Mouse (Mus musculus): Measurements from ENCODE around the gene Asxl1. TPM values are rescaled to one million over a fixed set of nuclear protein-coding genes. Genes with fewer than 3 reads are reported as not detected.
A peak's percentile ranks its signal among the peaks of the same experiment; 100 is the strongest.

Asxl1 gene
- polyA plus RNA-seq, 1 experiment from 2014 or later: 15.1 TPM

- Histone ChIP-seq H3K4me3 (ENCODE audit: low read depth, low read length) (no peak overlapping the region), H3K9ac (ENCODE audit: low read depth, low read length) (no peak overlapping the region), H3K9me3 (ENCODE audit: control insufficient read depth, low read length) (no peaks in the 10 kb centered on the region), H3K27ac (ENCODE audit: low read depth, low read length) (no peak overlapping the region), H3K4me1 (replicated peaks; ENCODE audit: control insufficient read depth, insufficient read depth, low read length) (no peaks in the 10 kb centered on the region; the same call in 1 of the 2 replicates), H3K36me3 (ENCODE audit: control insufficient read depth, insufficient read depth, low read length) (peaks cover 11% of the 10 kb centered on the region), H3K4me2 (no peak overlapping the region), H3K27me3 (replicated peaks; ENCODE audit: control insufficient read depth, insufficient read depth, low read length) (no peaks in the 10 kb centered on the region)
- 75% methylated on average over 1 of the region's 1 CpGs for WGBS
- no peak for DNase-seq (ENCODE audit: low spot score)
- 0 out of 2 replicates have a peak, but pooled peaks have one; percentile 51 for ATAC-seq (replicated peaks; ENCODE audit: low FRiP score)
These were observed 34.9 kb downstream of the Asxl1 start for GRCm38 (mm10) chr2:153380479-153380878.

GRCm38 (mm10) chr2:153389831-153390230, 44.2 kb downstream of the Asxl1 start:
- no peak overlapping the region for H3K9ac ChIP-seq (ENCODE audit: low read depth, low read length)
- WGBS: 63% methylated on average over 2 of the region's 2 CpGs
- peaks cover 51% of the 10 kb centered on the region for H3K36me3 ChIP-seq (ENCODE audit: control insufficient read depth, insufficient read depth, low read length)
- H3K27me3 ChIP-seq (replicated peaks; ENCODE audit: control insufficient read depth, insufficient read depth, low read length): no peaks in the 10 kb centered on the region
- no peak overlapping the region for H3K4me2 ChIP-seq
- H3K4me3 ChIP-seq (ENCODE audit: low read depth, low read length): no peak overlapping the region
- peak; percentile 54 for ATAC-seq (replicated peaks; ENCODE audit: low FRiP score)
- peaks cover 8% of the 10 kb centered on the region for H3K4me1 ChIP-seq (replicated peaks; ENCODE audit: control insufficient read depth, insufficient read depth, low read length)
- no peaks in the 10 kb centered on the region for H3K9me3 ChIP-seq (ENCODE audit: control insufficient read depth, low read length)
- no peak for DNase-seq (ENCODE audit: low spot score)
- no peak overlapping the region for H3K27ac ChIP-seq (ENCODE audit: low read depth, low read length)

DNA sequence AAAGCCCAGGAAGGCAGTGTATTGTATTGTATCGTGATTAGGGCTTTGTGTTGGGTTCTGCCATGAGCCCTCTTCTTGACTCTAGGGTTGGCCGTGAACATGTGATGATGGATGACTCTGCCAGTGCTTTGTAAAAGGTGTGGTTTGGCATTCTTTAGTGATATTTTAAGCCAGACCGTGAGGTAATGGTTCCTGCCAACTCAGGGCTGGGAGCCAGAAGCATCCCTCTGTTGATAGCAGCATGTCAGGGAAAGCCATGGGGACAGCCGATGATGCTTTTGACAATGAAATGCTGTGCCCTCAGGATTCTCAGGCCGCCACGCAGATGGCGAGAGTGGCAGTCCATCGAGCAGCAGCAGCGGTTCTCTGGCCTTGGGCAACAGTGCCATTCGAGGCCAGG, 47.4 kb downstream of the Asxl1 start:
- no peaks in the 10 kb centered on the region for H3K9me3 ChIP-seq (ENCODE audit: control insufficient read depth, low read length)
- peaks cover 8% of the 10 kb centered on the region for H3K4me1 ChIP-seq (replicated peaks; ENCODE audit: control insufficient read depth, insufficient read depth, low read length)
- no peak overlapping the region for H3K27ac ChIP-seq (ENCODE audit: low read depth, low read length)
- no peak overlapping the region for H3K4me3 ChIP-seq (ENCODE audit: low read depth, low read length)
- DNase-seq (ENCODE audit: low spot score): no peak
- H3K4me2 ChIP-seq: no peak overlapping the region
- peaks cover 63% of the 10 kb centered on the region for H3K36me3 ChIP-seq (ENCODE audit: control insufficient read depth, insufficient read depth, low read length)
- 96% methylated on average over 10 of the region's 10 CpGs for WGBS
- no peak for ATAC-seq (replicated peaks; ENCODE audit: low FRiP score)
- H3K27me3 ChIP-seq (replicated peaks; ENCODE audit: control insufficient read depth, insufficient read depth, low read length): no peaks in the 10 kb centered on the region
- H3K9ac ChIP-seq (ENCODE audit: low read depth, low read length): no peak overlapping the region

DNA sequence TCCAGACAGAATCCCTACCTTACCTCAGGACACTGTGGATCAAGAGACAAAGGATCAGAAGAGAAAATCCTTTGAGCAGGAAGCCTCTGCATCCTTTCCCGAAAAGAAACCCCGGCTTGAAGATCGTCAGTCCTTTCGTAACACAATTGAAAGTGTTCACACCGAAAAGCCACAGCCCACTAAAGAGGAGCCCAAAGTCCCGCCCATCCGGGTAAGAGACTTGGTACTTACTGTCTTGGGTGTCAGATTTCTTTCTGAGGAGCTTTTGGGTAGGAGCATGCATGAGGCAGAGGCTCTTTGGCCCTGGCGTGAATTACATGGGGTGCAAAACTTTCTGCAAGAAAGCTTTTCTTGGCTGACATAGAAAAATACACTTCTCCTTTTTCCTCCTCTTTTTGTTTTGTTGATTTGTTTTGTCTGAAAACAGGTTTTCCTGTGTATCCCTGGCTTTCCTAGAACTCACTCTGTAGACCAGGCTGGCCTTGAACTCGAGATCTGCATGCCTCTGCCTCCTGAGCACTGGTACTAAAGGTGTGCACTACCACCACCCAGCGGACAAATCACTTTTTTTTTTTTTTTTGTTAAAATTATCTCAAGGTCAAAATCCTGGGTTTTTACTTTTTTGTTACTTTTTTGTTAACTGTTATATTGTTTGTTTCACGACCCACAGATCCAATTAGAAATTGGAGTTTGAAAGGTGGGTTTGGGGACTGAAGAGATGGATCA, 52.3 kb downstream of the Asxl1 start:
- Histone ChIP-seq H3K4me3 (ENCODE audit: low read depth, low read length) (no peak overlapping the region), H3K36me3 (ENCODE audit: control insufficient read depth, insufficient read depth, low read length) (peaks cover 74% of the 10 kb centered on the region), H3K27ac (ENCODE audit: low read depth, low read length) (no peak overlapping the region), H3K9me3 (ENCODE audit: control insufficient read depth, low read length) (no peaks in the 10 kb centered on the region), H3K9ac (ENCODE audit: low read depth, low read length) (no peak overlapping the region), H3K27me3 (replicated peaks; ENCODE audit: control insufficient read depth, insufficient read depth, low read length) (no peaks in the 10 kb centered on the region), H3K4me1 (replicated peaks; ENCODE audit: control insufficient read depth, insufficient read depth, low read length) (no peaks in the 10 kb centered on the region), H3K4me2 (no peak overlapping the region)
- no peak for DNase-seq (ENCODE audit: low spot score)
- WGBS: 91% methylated on average over 11 of the region's 11 CpGs
- no peak for ATAC-seq (replicated peaks; ENCODE audit: low FRiP score)

DNA sequence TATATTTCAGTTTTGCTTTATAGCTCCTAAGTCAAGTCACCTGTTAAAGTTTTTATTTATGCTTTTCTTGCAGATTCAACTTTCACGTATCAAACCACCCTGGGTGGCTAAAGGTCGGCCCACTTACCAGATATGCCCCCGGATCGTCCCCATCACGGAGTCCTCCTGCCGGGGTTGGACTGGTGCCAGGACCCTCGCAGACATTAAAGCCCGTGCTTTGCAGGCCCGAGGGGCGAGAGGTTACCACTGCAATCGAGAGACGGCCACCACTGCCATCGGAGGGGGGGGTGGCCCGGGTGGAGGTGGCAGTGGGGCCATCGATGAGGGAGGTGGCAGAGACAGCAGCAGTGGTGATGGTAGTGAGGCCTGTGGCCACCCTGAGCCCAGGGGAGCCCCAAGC, 53.5 kb downstream of the Asxl1 start:
- WGBS: 86% methylated on average over 15 of the region's 15 CpGs
- H3K27ac ChIP-seq (ENCODE audit: low read depth, low read length): no peak overlapping the region
- H3K4me2 ChIP-seq: no peak overlapping the region
- peaks cover 62% of the 10 kb centered on the region for H3K36me3 ChIP-seq (ENCODE audit: control insufficient read depth, insufficient read depth, low read length)
- H3K9ac ChIP-seq (ENCODE audit: low read depth, low read length): no peak overlapping the region
- no peak overlapping the region for H3K4me3 ChIP-seq (ENCODE audit: low read depth, low read length)
- no peak for DNase-seq (ENCODE audit: low spot score)
- H3K4me1 ChIP-seq (replicated peaks; ENCODE audit: control insufficient read depth, insufficient read depth, low read length): no peaks in the 10 kb centered on the region
- ATAC-seq (replicated peaks; ENCODE audit: low FRiP score): no peak
- H3K27me3 ChIP-seq (replicated peaks; ENCODE audit: control insufficient read depth, insufficient read depth, low read length): no peaks in the 10 kb centered on the region
- H3K9me3 ChIP-seq (ENCODE audit: control insufficient read depth, low read length): no peaks in the 10 kb centered on the region

DNA sequence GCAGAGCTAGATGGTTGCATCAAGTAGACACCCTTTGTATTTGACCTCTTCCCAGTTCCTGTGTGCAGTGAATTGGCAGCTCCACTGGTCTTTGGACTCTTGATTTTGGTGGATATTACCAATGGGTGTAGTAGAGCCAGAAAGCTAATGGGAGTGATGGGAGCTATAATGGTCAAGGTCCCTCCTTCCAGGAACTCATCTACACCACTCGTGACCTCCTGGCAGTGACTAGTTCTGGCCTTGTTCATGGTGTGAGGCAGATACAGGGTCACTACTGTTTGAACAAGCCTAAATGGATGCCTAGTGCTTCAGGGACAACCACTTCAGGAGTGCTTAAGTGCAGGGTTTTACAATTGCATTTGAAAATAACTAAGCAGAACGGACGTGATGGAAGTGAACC, 58.4 kb downstream of the Asxl1 start:
- Histone ChIP-seq H3K4me1 (replicated peaks; ENCODE audit: control insufficient read depth, insufficient read depth, low read length) (no peaks in the 10 kb centered on the region), H3K36me3 (ENCODE audit: control insufficient read depth, insufficient read depth, low read length) (peaks cover 31% of the 10 kb centered on the region), H3K27ac (ENCODE audit: low read depth, low read length) (no peak overlapping the region), H3K9ac (ENCODE audit: low read depth, low read length) (no peak overlapping the region), H3K9me3 (ENCODE audit: control insufficient read depth, low read length) (no peaks in the 10 kb centered on the region), H3K4me3 (ENCODE audit: low read depth, low read length) (no peak overlapping the region), H3K4me2 (no peak overlapping the region), H3K27me3 (replicated peaks; ENCODE audit: control insufficient read depth, insufficient read depth, low read length) (no peaks in the 10 kb centered on the region)
- WGBS: 79% methylated on average over 3 of the region's 3 CpGs
- no peak for DNase-seq (ENCODE audit: low spot score)
- ATAC-seq (replicated peaks; ENCODE audit: low FRiP score): no peak

- Histone ChIP-seq H3K4me1 (replicated peaks; ENCODE audit: control insufficient read depth, insufficient read depth, low read length) (no peaks in the 10 kb centered on the region), H3K4me2 (no peak overlapping the region), H3K27ac (ENCODE audit: low read depth, low read length) (no peak overlapping the region), H3K4me3 (ENCODE audit: low read depth, low read length) (no peak overlapping the region), H3K9ac (ENCODE audit: low read depth, low read length) (no peak overlapping the region), H3K27me3 (replicated peaks; ENCODE audit: control insufficient read depth, insufficient read depth, low read length) (no peaks in the 10 kb centered on the region), H3K9me3 (ENCODE audit: control insufficient read depth, low read length) (no peaks in the 10 kb centered on the region), H3K36me3 (ENCODE audit: control insufficient read depth, insufficient read depth, low read length) (peaks cover 31% of the 10 kb centered on the region)
- WGBS: 70% methylated on average over 3 of the region's 3 CpGs
- DNase-seq (ENCODE audit: low spot score) (no peak), ATAC-seq (replicated peaks; ENCODE audit: low FRiP score) (no peak)
These were observed 59.3 kb downstream of the Asxl1 start for GRCm38 (mm10) chr2:153404882-153405281.

DNA sequence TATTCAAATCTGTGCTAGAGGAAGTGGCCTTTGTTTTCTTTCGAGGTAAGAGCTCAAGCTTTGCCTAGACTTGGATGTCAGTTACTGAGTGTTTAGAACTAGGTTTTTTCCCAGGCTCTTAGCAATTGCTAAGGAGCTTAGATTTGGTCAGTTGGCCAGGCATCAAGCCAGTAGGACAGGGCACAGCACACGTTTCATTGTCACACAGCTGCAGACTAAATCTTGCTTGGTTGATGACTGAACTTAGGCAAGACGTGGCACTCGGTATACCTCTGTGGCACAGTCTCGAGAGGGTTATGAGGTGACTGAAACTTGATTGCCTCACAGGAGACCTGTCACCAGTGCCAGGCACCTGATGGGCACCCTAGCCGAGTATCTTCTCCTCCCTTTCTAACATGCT, 61.3 kb downstream of the Asxl1 start:
- no peak overlapping the region for H3K4me2 ChIP-seq
- H3K4me3 ChIP-seq (ENCODE audit: low read depth, low read length): no peak overlapping the region
- no peak for ATAC-seq (replicated peaks; ENCODE audit: low FRiP score)
- no peak overlapping the region for H3K9ac ChIP-seq (ENCODE audit: low read depth, low read length)
- H3K27ac ChIP-seq (ENCODE audit: low read depth, low read length): no peak overlapping the region
- no peaks in the 10 kb centered on the region for H3K9me3 ChIP-seq (ENCODE audit: control insufficient read depth, low read length)
- peaks cover 23% of the 10 kb centered on the region for H3K36me3 ChIP-seq (ENCODE audit: control insufficient read depth, insufficient read depth, low read length)
- 0 out of 2 replicates have a peak, but pooled peaks cover 2% of the 10 kb centered on the region for H3K4me1 ChIP-seq (replicated peaks; ENCODE audit: control insufficient read depth, insufficient read depth, low read length)
- DNase-seq (ENCODE audit: low spot score): no peak
- 81% methylated on average over 6 of the region's 6 CpGs for WGBS
- no peaks in the 10 kb centered on the region for H3K27me3 ChIP-seq (replicated peaks; ENCODE audit: control insufficient read depth, insufficient read depth, low read length)

DNA sequence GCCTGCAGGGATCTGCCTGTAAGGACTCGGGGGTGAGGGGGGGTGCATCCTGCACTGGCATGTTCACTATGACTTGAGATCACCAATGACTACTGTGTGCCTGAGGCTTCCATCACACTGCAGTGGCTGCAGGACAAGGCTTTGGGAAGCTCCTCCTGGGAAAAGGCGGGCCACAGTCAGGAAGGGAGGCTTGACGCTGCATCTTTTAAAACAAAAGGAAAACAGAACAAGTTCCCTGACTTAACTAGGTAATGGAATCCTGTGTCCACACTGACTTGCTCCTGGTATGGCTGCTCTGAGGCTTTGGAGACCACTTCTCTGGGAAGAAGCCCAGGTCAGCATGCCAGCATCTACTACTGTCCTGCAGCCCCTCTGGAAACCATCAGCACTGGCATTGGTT, 63.3 kb downstream of the Asxl1 start:
- no peak overlapping the region for H3K4me3 ChIP-seq (ENCODE audit: low read depth, low read length)
- DNase-seq (ENCODE audit: low spot score): no peak
- no peaks in the 10 kb centered on the region for H3K9me3 ChIP-seq (ENCODE audit: control insufficient read depth, low read length)
- 0 out of 2 replicates have a peak, but pooled peaks cover 2% of the 10 kb centered on the region for H3K4me1 ChIP-seq (replicated peaks; ENCODE audit: control insufficient read depth, insufficient read depth, low read length)
- H3K36me3 ChIP-seq (ENCODE audit: control insufficient read depth, insufficient read depth, low read length): peaks cover 20% of the 10 kb centered on the region
- H3K9ac ChIP-seq (ENCODE audit: low read depth, low read length): no peak overlapping the region
- H3K27me3 ChIP-seq (replicated peaks; ENCODE audit: control insufficient read depth, insufficient read depth, low read length): no peaks in the 10 kb centered on the region
- no peak for ATAC-seq (replicated peaks; ENCODE audit: low FRiP score)
- no peak overlapping the region for H3K27ac ChIP-seq (ENCODE audit: low read depth, low read length)
- no peak overlapping the region for H3K4me2 ChIP-seq
- WGBS: 80% methylated on average over 3 of the region's 3 CpGs
